In the genomic region with DNA sequence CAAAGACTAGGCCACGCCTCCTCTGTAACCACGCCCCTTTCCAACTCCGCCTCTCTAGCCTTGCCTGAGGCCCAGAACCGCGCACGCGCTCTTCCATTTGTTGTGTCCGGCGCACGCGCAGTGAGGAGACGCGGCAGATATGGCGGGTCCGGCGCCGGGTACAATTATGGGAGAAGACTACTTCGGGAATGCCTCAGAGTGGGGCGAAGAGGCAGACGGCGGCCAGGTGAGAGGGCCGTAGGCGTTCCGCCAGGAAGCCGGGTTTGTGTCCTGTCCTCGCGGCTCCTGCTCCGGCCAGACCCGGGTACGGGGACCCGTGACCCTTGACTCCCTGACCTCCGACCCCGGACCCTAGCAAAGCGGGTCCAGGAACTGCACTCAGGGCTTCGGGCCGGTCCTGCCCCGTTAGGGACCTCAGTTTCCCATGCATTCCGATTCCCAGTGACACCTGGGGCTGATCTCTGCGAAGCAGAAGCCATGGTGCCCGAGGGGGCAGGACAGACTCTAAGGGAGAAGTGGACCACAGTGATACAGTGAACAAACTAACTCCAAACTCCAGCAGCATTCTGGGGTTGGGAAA, we compare ENCODE assay signal across 7 mouse cellular contexts. TPM values are rescaled to one million over a fixed set of nuclear protein-coding genes. Genes with fewer than 3 reads are reported as not detected.
A peak's percentile ranks its signal among the peaks of the same experiment; 100 is the strongest.
DNase-seq lines count a peak whose midpoint lies in the region; ATAC-seq lines count a peak whose summit lies in the region.

A gene (plus strand): TSS at position 74 of the 580 bp plus-strand sequence.

- H3K4me3 ChIP-seq in intestine, embryonic 16.5 days (ENCODE audit: low read length): peak within 1 kb of the TSS; percentile 88
- H3K4me3 ChIP-seq in midbrain, embryonic 11.5 days (ENCODE audit: low read depth, low read length): peak within 1 kb of the TSS; percentile 84

- intact Hi-C loops in left cerebral cortex, postnatal 36 days (cut with DNase I): no loop called here

- H3K36me3 ChIP-seq in intestine, embryonic 16.5 days (ENCODE audit: control insufficient read depth, insufficient read depth, low read length): no peaks in the 10 kb centered on the region
- peaks cover 4% of the 10 kb centered on the region; the same call in 1 of the 2 replicates for H3K36me3 ChIP-seq in midbrain, embryonic 11.5 days (ENCODE audit: control insufficient read depth, insufficient read depth, low read length)

- H3K4me2 ChIP-seq in intestine, embryonic 16.5 days (ENCODE audit: low read depth, low read length): peak within 1 kb of the TSS; percentile 85
- peak within 1 kb of the TSS; percentile 85 for H3K4me2 ChIP-seq in midbrain, embryonic 11.5 days

- H3K4me1 ChIP-seq in intestine, embryonic 16.5 days (ENCODE audit: control insufficient read depth, insufficient read depth, low read length): peaks cover 9% of the 10 kb centered on the region
- H3K4me1 ChIP-seq in midbrain, embryonic 11.5 days (ENCODE audit: control insufficient read depth, insufficient read depth, low read length): peaks cover 7% of the 10 kb centered on the region

- peak; percentile 95 for DNase-seq in adrenal gland, adult 2 months
- peak; percentile 97 for DNase-seq in embryo, embryonic 11.5 days (ENCODE audit: low read depth, low spot score)
- peak; percentile 85 to 93 for DNase-seq in gastrocnemius, postnatal 4 days (ENCODE audit: low spot score in 2 of 2)
- DNase-seq in left cerebral cortex, postnatal 36 days (ENCODE audit: low spot score in 2 of 2): peak; percentile 89 to 90
- peak; percentile 100 for DNase-seq in midbrain, embryonic 11.5 days (ENCODE audit: low spot score, missing footprints)
- peak; percentile 96 for DNase-seq in skeletal muscle tissue, adult 2 months (ENCODE audit: low read depth, low spot score)

- peak within 1 kb of the TSS; percentile 94 for H3K9ac ChIP-seq in intestine, embryonic 16.5 days (ENCODE audit: low read depth, low read length)
- peak within 1 kb of the TSS; percentile 82 for H3K9ac ChIP-seq in midbrain, embryonic 11.5 days (ENCODE audit: low read length)

- ATAC-seq in intestine, embryonic 16.5 days: peak; percentile 98
- ATAC-seq in midbrain, embryonic 11.5 days (ENCODE audit: low FRiP score): peak; percentile 95

- peak within 1 kb of the TSS; percentile 46 for H3K27ac ChIP-seq in intestine, embryonic 16.5 days (ENCODE audit: low read length)
- no peak within 1 kb of the TSS for H3K27ac ChIP-seq in midbrain, embryonic 11.5 days (ENCODE audit: low read depth, low read length)

- H3K27me3 ChIP-seq in intestine, embryonic 16.5 days (replicated peaks; ENCODE audit: control insufficient read depth, insufficient read depth, low read length): no peaks in the 10 kb centered on the region
- no peaks in the 10 kb centered on the region for H3K27me3 ChIP-seq in midbrain, embryonic 11.5 days (ENCODE audit: control insufficient read depth, insufficient read depth, low read length)

- H3K9me3 ChIP-seq in intestine, embryonic 16.5 days (ENCODE audit: control insufficient read depth, low read length): no peaks in the 10 kb centered on the region
- H3K9me3 ChIP-seq in midbrain, embryonic 11.5 days (ENCODE audit: control insufficient read depth, low read length): no peaks in the 10 kb centered on the region

- under 1% methylated on average over 40 of the region's 40 CpGs for WGBS in intestine, embryonic 16.5 days
- under 1% methylated on average over 40 of the region's 40 CpGs for WGBS in midbrain, embryonic 11.5 days

RNA-seq across cellular contexts. Expression of the gene that starts here (rescaled TPM):
- 10 to 100 TPM; 48.8 to 58.7 TPM for total RNA-seq in adrenal gland, adult 2 months (2021)
- polyA plus RNA-seq in adrenal gland, adult 2 months (2012; rRNA removed): 74.1 and 81.2 TPM in 2 replicates
- total RNA-seq in gastrocnemius, postnatal 4 days (2021): 10 to 100 TPM; 58.8 to 77.5 TPM
- polyA plus RNA-seq in intestine, embryonic 16.5 days (2015; fragmentation: Nextera tagmentation; extraction: Ambion mirVana): 72.5 and 81.3 TPM in 2 replicates
- total RNA-seq in left cerebral cortex, postnatal 36 days (2021): 10 to 100 TPM; 48.9 to 49.0 TPM
- polyA plus RNA-seq in midbrain, embryonic 11.5 days (2014; fragmentation: Nextera tagmentation; extraction: Ambion mirVana): 163 and 164 TPM in 2 replicates
